Mouse (Mus musculus) bone marrow macrophage, adult 2 months (primary cell): ENCODE results near the gene Pdk2. TPM values are rescaled to one million over a fixed set of nuclear protein-coding genes. Genes with fewer than 3 reads are reported as not detected.

Experiments
- H3K27ac ChIP-seq: 2 replicates; pipeline ENCODE4 v1.5.1; 2012; ENCODE audit warnings: low read depth, low read length; ENCODE audit not compliant: insufficient read depth
- H3K4me1 ChIP-seq: 2 replicates; pipeline ENCODE4 v1.6.1; 2012; ENCODE audit warnings: low read length; ENCODE audit not compliant: control insufficient read depth, insufficient read depth
- H3K4me3 ChIP-seq: 2 replicates; pipeline ENCODE4 v1.5.1; 2012; ENCODE audit warnings: mild to moderate bottlenecking, low read length, moderate library complexity; ENCODE audit not compliant: insufficient read depth
- CTCF ChIP-seq: IDR thresholded peaks from 2 replicates; pipeline ENCODE4 v1.5.1; 2012; ENCODE audit warnings: low read depth, mild to moderate bottlenecking, low read length, moderate library complexity
- POLR2A ChIP-seq: IDR thresholded peaks from 2 replicates; pipeline ENCODE4 v1.6.1; 2012; ENCODE audit warnings: mild to moderate bottlenecking, low read depth, low read length, borderline replicate concordance
- polyA plus RNA-seq: library from polyadenylated mRNA; stranded (reverse); fragments of >200 nt; gene quantifications from 2 replicates; pipeline ENCODE4 v1.2.4, GENCODE M21; 2012; ENCODE audit not compliant: missing spikeins, insufficient read depth, insufficient read length

Gene Pdk2
- 23.4 and 24.5 TPM in 2 replicates for polyA plus RNA-seq

DNA sequence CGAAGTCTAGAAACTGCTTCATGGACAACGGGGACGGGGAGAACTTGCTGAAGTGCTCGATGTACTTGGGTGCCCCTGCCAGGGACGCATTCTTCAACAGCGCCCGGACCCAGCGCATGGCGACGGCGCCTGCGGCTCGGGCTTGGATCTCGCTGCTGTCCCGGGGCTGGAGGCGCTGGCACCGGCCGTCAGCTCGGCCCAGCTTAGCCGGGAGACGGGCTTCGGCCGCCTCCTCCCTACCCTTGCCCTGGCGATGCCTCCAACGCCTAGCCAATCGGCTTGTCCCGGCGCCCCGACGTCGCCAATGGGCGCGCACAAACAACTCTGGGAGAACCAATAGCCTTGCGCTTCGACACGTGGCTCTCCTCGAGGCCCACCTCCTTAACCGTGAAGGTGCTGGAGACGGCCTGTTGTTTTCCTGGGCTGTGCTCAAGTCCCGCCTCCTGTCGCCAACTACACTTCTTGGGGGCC, at the start of gene Pdk2:
Pdk2 (minus strand) TSS at position 216 of the 471 bp plus-strand sequence.
- H3K4me1 ChIP-seq: peaks cover 5% of the 10 kb centered on the region
- TF ChIP-seq CTCF (no peak), POLR2A (0 out of 2 replicates have a peak, but pooled peaks have one; percentile 50)
- peak within 1 kb of the TSS; percentile 76 for H3K4me3 ChIP-seq
- H3K27ac ChIP-seq: peak within 1 kb of the TSS; percentile 1; the same call in 1 of the 2 replicates

DNA sequence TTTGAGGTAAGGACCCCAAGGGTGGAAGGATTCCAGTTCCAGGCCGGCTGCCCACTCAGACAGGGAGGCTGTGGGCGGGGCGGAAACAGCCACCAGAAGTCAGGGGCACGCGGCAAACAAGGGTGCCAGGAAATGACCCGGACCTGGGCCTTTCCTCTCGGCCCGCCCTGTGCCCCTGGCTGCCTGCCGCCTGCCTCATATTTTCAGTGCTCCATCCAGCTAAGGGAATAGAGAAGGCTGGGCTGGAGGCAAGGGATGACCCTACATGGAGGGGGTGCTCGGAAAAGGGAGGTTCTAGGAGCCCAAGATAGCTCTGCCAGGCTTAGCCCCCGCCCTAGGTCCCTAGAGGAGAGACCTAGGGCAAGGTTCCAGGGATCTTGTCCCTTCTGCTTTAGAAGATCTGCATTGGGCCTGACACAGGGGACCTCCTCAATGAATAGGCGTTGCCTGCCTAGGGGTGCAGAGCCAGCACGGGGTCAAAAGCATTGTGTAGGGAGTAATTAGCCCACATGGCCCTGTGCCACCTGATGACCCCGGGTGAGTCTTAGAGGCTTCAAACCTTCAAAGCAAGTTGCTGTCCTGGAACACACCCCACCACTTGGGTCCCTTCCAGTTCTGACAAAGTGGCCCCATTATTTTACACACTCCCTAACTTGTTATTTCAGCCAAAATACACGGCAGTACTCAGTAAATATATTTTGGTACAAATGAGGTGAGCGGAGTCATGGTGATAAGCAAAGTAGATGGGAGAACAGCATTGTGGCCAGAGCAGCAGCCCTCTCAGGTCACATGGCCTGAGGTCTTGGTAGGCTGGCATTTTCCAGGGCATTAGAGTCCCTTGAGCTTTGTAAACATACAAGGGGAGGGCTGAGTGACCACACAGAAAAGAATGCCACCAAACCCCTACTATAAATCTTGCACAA, 48.0 kb upstream of the Pdk2 start:
- no peak overlapping the region for H3K4me3 ChIP-seq
- TF ChIP-seq POLR2A (no peak), CTCF (no peak)
- H3K4me1 ChIP-seq: no peaks in the 10 kb centered on the region
- H3K27ac ChIP-seq: no peak overlapping the region

DNA sequence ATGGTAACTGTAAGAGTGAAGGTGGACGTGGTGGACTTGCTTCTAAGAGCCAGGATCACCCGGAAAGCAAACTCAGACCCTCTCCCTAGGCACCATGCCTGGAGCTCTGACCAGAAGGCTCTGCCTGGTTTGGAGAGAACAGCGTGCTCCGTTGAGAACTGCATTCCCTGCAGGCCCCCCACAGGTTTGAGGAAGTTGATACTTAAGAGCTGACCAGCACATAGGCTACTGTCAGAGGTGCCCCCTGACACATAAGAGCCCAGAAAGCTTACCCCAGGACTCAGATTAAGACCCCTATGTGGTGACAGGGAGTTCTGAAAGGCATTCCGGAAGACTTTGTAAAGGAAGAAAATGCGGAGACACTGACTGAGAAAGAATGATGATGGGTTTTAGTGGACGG, 47.1 kb upstream of the Pdk2 start:
- no peak overlapping the region for H3K4me3 ChIP-seq
- H3K4me1 ChIP-seq: no peaks in the 10 kb centered on the region
- TF ChIP-seq POLR2A (no peak), CTCF (no peak)
- H3K27ac ChIP-seq: no peak overlapping the region

DNA sequence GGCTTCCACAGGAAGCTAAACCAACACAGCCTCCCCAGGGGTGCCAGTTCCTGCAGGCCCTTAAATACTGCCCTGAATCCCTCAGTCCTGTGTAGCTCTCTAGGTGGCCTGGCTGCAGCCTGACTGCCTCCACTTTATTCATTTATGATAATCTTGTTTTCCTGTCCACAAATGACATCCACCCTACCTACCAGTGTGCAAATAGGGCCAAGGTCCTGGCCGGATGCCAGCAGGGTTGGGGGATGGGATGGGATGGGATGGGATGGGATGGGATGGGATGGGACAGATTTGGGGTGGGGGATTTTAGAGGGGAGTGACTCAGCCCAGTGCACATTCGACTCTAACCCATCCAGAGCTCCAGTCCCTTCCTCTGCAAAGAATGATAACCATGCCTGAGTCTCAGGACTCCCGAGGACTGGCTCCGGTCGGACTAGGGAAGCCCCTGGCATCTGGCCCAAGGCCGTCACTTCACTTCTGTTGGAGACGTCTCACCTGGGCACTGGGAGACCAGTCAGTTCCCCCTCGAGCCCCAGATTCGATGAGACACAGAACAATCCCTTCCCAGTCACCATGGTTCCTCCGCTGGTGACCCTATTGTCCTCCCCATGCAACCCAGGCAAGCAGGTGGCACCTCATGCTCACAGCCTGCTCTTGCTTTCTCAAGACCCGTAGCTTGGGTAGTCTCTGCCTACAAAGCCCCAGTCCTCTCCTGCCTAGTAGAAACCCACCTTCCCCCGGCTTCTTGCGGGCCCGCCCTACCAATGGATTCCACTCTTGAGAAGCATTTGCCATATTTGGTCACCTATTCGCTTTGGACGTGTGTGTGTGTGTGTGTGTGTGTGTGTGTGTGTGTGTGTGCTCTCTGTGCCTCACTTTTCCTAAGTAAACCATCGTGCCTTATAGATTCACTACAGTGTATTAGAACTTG, 46.4 kb upstream of the Pdk2 start:
- Histone ChIP-seq H3K4me1 (no peaks in the 10 kb centered on the region), H3K4me3 (no peak overlapping the region), H3K27ac (no peak overlapping the region)
- TF ChIP-seq CTCF: no peak
- no peak for TF ChIP-seq POLR2A

DNA sequence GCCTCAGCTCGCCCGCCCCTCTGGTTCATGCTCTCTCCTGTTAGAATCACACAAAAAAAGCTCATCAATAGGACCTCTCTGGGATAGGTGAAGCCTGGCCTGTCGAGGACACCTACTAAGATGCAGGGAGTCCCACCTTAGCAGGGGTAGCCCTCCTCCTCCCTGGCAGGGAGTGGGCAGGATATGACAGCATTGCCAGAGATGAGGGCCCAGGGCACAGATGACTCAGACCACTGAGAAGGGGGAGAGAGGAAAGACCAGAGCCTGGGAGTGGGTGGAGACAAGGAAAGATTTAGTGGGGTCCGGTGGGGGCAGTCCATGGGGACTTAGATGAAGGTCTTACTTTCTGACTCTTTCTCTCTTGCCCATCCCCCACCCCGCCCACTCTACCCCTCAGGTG, 45.1 kb upstream of the Pdk2 start:
- Histone ChIP-seq H3K4me3 (no peak overlapping the region), H3K4me1 (no peaks in the 10 kb centered on the region)

DNA sequence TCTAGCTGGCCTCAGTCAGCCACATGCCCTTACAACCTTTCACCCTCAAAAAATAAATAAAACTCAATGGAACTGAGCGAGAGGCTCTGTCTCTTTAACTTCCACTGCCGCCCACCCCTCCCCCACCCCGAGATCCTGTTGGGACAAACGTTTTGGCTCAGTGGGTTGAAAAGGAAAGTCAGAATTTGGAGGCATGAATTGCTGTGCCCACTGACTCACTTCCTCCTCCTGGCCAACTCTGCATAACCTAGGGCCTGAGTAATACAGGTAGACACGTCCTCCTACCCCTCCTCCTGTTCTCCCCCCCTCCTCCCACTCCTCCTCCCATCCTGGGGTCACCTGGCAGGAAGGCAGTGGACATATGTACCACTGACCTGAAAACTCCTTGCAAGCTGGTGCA, 44.6 kb upstream of the Pdk2 start:
- H3K4me1 ChIP-seq: no peaks in the 10 kb centered on the region
- no peak overlapping the region for H3K27ac ChIP-seq
- TF ChIP-seq POLR2A (no peak), CTCF (no peak)
- no peak overlapping the region for H3K4me3 ChIP-seq

More for the DNA sequence above, 45.1 kb upstream of the Pdk2 start:
- no peak overlapping the region for H3K27ac ChIP-seq
- TF ChIP-seq CTCF (no peak), POLR2A (no peak)

DNA sequence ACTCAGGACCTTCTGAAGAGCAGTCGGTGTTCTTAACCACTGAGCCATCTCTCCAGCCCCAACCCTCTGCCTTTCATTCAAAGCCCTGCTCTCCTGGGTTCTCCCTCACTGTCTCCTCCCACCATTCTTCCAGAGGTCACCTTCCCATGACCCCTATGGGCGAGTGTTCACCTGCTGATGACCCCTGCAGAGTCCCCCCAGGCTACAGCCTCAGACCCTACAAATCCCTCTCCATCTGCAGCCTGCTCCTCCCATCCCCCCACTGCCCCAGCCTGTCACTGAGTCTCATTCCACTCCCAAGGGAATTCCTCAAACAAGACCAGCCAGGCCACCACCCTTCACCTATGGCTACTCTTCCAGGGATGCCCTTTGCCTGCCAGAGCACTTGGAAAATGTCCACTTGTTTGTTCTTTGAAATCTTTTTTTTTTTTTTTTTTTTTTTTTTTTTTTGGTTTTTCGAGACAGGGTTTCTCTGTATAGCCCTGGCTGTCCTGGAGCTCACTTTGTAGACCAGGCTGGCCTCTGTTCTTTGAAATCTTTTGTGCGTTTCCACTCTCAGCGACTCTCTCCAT, 43.7 kb upstream of the Pdk2 start:
- TF ChIP-seq POLR2A (no peak), CTCF (no peak)
- Histone ChIP-seq H3K4me1 (no peaks in the 10 kb centered on the region), H3K4me3 (no peak overlapping the region)

DNA sequence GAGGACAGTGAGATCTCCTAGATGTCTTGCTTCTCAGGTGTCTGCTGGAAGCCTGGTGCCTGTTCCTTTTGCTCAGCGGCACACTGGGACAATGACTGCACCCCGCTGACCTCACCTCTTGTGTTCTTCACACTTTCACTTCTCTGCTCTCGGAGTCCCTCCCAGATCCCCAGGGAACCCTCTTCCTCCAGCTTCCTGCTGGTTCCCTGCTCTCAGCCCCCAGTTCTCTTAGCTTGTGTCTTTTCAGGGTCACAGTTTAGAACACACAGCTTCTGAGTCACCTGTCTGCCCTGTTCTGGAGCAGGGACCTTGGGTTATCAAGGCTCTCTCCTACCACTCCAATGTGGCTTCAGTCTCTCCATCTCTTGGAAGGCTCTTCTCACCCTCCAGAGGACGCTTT, 43.0 kb upstream of the Pdk2 start:
- H3K4me1 ChIP-seq: no peaks in the 10 kb centered on the region
- no peak overlapping the region for H3K4me3 ChIP-seq
- H3K27ac ChIP-seq: no peak overlapping the region
- no peak for TF ChIP-seq POLR2A
- TF ChIP-seq CTCF: no peak

More for the DNA sequence above, 43.7 kb upstream of the Pdk2 start:
- H3K27ac ChIP-seq: no peak overlapping the region

DNA sequence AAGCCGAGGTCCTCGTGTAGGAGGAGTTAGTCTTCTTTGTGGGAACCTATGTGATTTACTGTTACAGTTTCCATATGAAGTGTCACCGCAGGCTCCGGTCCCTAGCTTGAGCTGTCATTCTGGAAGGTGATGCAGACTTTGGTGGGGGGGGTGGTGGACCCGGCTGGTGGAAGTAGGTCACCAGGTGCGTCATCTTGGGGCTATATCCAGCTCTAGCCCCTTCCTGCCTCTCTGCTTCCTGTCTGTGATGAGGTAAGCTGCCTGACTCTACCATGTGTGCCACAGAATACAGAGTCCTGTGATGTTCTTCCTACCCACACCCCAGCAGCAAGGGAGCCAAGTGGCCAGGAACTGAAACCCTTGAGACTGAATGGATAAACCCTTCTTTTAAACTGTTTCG, 41.7 kb upstream of the Pdk2 start:
- no peak overlapping the region for H3K27ac ChIP-seq
- H3K4me1 ChIP-seq: no peaks in the 10 kb centered on the region

More for the DNA sequence above, 41.7 kb upstream of the Pdk2 start:
- TF ChIP-seq CTCF: no peak
- no peak overlapping the region for H3K4me3 ChIP-seq
